Mouse (Mus musculus) spleen, postnatal 4 days (tissue): ENCODE measurements around the gene Thegl.
"Not testable (repeated sequence)": the region's sequence is repeated elsewhere in the genome, so short reads cannot be mapped to it uniquely, and the experiment has no call there.

Experiments used
- DNase-seq, 2 experiments: peaks; one replicate each; pipeline ENCODE4 v3.0.0; 2022; ENCODE audit warnings: low spot score in 2 of 2

The Thegl gene

GRCm38 (mm10) chr5:77094510-77095491 lies 79.0 kb downstream of the Thegl start:
- DNase-seq: peak; percentile 67 to 85

- not testable (repeated sequence) for DNase-seq
Measured at GRCm38 (mm10) chr5:77096194-77096593, 80.4 kb downstream of the Thegl start.

GRCm38 (mm10) chr5:77097686-77098085 lies 81.9 kb downstream of the Thegl start:
- no peak for DNase-seq

- DNase-seq: no peak
Measured at GRCm38 (mm10) chr5:77098874-77099273, 83.1 kb downstream of the Thegl start.

- no peak for DNase-seq
Measured at GRCm38 (mm10) chr5:77099317-77099996, 83.6 kb downstream of the Thegl start.

GRCm38 (mm10) chr5:77099997-77100380 lies 84.2 kb downstream of the Thegl start:
- no peak for DNase-seq

- no peak for DNase-seq
Measured at GRCm38 (mm10) chr5:77100691-77101090, 84.9 kb downstream of the Thegl start.

- no peak for DNase-seq
Measured at GRCm38 (mm10) chr5:77102522-77103365, 86.9 kb downstream of the Thegl start.

- DNase-seq: no peak
Measured at GRCm38 (mm10) chr5:77107146-77107822, 91.5 kb downstream of the Thegl start.

GRCm38 (mm10) chr5:77108806-77109205 lies 93.0 kb downstream of the Thegl start:
- DNase-seq: no peak

- DNase-seq: no peak
Measured at GRCm38 (mm10) chr5:77109814-77110213, 94.0 kb downstream of the Thegl start.
